Mouse (Mus musculus): ENCODE data around the gene Cobll1.

DNA sequence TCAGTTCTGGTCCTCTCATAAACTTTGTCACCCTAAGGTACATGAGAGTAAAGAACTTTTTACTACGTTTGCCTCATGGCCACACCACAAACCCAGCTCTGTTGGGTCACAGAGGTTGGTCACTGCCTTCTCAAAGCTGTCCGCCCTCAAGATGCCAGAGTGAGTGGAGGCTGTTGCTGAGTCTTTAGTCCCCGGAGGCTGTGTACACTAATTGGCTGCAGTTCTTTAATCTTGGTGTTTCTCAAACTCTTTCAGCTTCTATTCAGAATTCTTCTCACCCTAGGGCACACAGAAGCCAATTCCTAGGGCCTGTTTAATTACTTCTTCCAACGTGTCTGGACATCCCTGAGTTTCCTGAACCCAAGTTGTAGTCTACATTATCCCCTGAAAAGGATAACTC lies 28.6 kb upstream of the Cobll1 start:
- no peak for TF ChIP-seq CHD2 (IDR thresholded peaks at IDR 0.05; ENCODE audit: low read depth, low read length)
- TF ChIP-seq ZNF384 (IDR thresholded peaks at IDR 0.05; ENCODE audit: low read depth, low read length) = no peak
- no peak for TF ChIP-seq HCFC1 (IDR thresholded peaks at IDR 0.05; ENCODE audit: borderline replicate concordance, insufficient read depth, low read length)
- no peak for TF ChIP-seq ZC3H11A (IDR thresholded peaks at IDR 0.05; ENCODE audit: borderline replicate concordance, low read depth, low read length)
- TF ChIP-seq MAFK (IDR thresholded peaks at IDR 0.05; ENCODE audit: insufficient read depth, low read depth, low read length) = no peak

Data from ES-E14 (cell line).